Mouse (Mus musculus): ENCODE data around the gene Sh3bp5l. TPM values are rescaled to one million over a fixed set of nuclear protein-coding genes. Genes with fewer than 3 reads are reported as not detected.
A peak's percentile ranks its signal among the peaks of the same experiment; 100 is the strongest.

Gene Sh3bp5l
- polyA plus RNA-seq, 1 experiment: 30.8 TPM

DNA sequence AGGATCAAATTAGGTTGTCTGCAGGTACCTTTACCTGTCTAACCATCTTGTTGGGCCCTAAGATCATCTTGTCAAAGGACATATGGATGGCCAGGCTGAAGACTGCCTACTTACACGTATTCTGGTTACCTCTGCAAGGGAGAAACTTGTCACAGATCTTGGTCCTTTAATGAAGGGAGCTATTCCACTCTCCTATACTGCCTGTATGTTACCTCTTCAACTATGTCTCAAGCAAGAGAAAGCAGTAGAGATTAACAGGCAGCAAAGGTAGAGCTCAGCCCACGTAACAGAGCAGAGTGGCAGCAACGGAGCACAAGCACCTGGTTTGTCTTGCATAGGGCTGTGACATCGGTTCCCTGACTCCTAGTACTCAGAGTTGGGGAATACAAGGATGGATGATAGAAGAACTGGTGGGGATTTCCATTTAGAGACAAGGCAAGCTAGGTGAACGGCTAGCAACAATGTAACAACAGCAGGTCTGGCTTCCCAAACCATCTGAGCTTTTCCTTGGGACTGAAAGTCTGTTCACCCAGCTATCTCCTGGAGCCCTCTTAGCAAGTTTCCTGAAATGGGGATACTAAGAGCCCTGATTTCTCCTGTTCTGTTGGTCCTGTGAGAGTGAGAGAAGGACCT is 14.9 kb upstream of the Sh3bp5l start:
- Histone ChIP-seq H3K27me3 (ENCODE audit: control insufficient read depth, insufficient read depth, insufficient read length) (no peaks in the 10 kb centered on the region), H3K4me3 (ENCODE audit: insufficient read depth, poor library complexity, severe bottlenecking) (no peak overlapping the region), H3K79me2 (ENCODE audit: control insufficient read depth, insufficient read depth) (peaks cover 7% of the 10 kb centered on the region), H3K79me3 (ENCODE audit: low read depth) (peaks cover 2% of the 10 kb centered on the region), H3ac (ENCODE audit: control insufficient read depth, insufficient read length, low read depth) (no peak overlapping the region), H3K36me3 (ENCODE audit: control insufficient read depth, insufficient read depth) (peaks cover 74% of the 10 kb centered on the region)
- no peak for TF ChIP-seq MYOD1 (IDR thresholded peaks at IDR 0.05; ENCODE audit: control insufficient read depth, insufficient read length, low read depth)
- TF ChIP-seq USF1 (IDR thresholded peaks at IDR 0.05; ENCODE audit: low read depth): no peak

DNA sequence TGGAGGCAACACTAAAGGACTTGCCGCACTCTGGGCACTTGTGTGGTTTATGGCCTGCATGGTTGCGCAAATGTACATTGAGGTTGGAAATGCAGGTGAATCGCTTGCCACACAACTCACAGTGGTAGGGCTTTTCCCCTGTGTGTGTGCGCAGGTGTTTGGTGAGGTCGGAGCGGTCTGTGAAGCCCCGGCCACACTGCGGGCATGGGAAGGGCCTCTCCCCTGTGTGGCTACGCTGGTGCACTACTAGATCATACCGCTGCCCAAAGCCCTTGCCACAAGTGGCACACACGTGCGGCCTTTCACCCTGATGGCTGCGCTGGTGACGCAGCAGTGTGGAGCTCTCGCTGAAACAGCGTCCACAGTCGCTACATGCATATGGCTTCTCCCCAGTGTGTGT is 14.2 kb upstream of the Sh3bp5l start:
- peaks cover 13% of the 10 kb centered on the region for H3K79me2 ChIP-seq (ENCODE audit: control insufficient read depth, insufficient read depth)
- H3K79me3 ChIP-seq (ENCODE audit: low read depth): peaks cover 3% of the 10 kb centered on the region
- H3K36me3 ChIP-seq (ENCODE audit: control insufficient read depth, insufficient read depth): peaks cover 69% of the 10 kb centered on the region
- no peak overlapping the region for H3K4me3 ChIP-seq (ENCODE audit: insufficient read depth, poor library complexity, severe bottlenecking)
- TF ChIP-seq MYOG (IDR thresholded peaks at IDR 0.05; ENCODE audit: control insufficient read depth, extremely low read depth, insufficient read length): no peak
- no peak for TF ChIP-seq CEBPB (IDR thresholded peaks at IDR 0.05; ENCODE audit: low read depth)
- no peak for TF ChIP-seq FOSL1 (IDR thresholded peaks at IDR 0.05; ENCODE audit: insufficient read depth, low read length, poor library complexity, severe bottlenecking)
- TF ChIP-seq USF1 (IDR thresholded peaks at IDR 0.05; ENCODE audit: low read depth): no peak
- no peak for TF ChIP-seq MYOD1 (IDR thresholded peaks at IDR 0.05; ENCODE audit: control insufficient read depth, insufficient read length, low read depth)
- no peak for TF ChIP-seq CTCF (IDR thresholded peaks at IDR 0.05; ENCODE audit: control insufficient read depth, insufficient read depth, insufficient read length)
- TF ChIP-seq MAX (IDR thresholded peaks at IDR 0.05): no peak
- no peaks in the 10 kb centered on the region for H3K27me3 ChIP-seq (ENCODE audit: control insufficient read depth, insufficient read depth, insufficient read length)
- no peak overlapping the region for H3ac ChIP-seq (ENCODE audit: control insufficient read depth, insufficient read length, low read depth)

DNA sequence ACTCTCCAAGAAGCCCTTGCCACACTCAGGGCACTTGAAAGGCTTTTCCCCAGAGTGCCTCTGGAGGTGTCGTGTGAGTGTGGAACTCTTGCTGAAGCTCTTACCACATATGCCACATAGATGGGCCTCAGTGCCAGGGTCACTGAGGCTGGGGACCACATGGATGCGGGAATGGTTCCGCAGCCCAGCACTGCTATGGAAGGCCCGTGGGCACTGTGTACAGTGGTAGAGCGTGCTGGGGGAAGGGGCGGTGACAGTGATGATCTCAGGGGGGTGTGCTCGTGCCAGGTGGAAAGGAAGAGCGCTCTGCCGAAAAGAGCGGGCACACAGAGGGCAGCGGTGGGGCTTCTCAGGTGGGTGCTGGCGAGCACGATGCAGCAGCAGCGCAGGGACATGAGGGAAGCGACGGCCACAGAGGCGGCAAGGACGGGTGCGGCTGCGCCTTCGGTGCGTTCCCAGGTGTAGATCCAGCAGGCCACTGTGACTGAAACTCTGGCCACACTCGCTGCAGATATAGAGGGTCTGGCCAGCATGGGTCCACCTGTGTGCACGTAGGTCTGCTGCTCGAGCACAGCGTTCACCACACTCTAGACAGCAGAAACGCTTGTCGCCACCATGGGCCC is 13.6 kb upstream of the Sh3bp5l start:
- no peak overlapping the region for H3ac ChIP-seq (ENCODE audit: control insufficient read depth, insufficient read length, low read depth)
- no peaks in the 10 kb centered on the region for H3K27me3 ChIP-seq (ENCODE audit: control insufficient read depth, insufficient read depth, insufficient read length)
- TF ChIP-seq MAX (IDR thresholded peaks at IDR 0.05): no peak
- H3K36me3 ChIP-seq (ENCODE audit: control insufficient read depth, insufficient read depth): peaks cover 69% of the 10 kb centered on the region
- H3K4me3 ChIP-seq (ENCODE audit: insufficient read depth, poor library complexity, severe bottlenecking): no peak overlapping the region
- peaks cover 18% of the 10 kb centered on the region for H3K79me2 ChIP-seq (ENCODE audit: control insufficient read depth, insufficient read depth)
- H3K79me3 ChIP-seq (ENCODE audit: low read depth): peaks cover 7% of the 10 kb centered on the region

DNA sequence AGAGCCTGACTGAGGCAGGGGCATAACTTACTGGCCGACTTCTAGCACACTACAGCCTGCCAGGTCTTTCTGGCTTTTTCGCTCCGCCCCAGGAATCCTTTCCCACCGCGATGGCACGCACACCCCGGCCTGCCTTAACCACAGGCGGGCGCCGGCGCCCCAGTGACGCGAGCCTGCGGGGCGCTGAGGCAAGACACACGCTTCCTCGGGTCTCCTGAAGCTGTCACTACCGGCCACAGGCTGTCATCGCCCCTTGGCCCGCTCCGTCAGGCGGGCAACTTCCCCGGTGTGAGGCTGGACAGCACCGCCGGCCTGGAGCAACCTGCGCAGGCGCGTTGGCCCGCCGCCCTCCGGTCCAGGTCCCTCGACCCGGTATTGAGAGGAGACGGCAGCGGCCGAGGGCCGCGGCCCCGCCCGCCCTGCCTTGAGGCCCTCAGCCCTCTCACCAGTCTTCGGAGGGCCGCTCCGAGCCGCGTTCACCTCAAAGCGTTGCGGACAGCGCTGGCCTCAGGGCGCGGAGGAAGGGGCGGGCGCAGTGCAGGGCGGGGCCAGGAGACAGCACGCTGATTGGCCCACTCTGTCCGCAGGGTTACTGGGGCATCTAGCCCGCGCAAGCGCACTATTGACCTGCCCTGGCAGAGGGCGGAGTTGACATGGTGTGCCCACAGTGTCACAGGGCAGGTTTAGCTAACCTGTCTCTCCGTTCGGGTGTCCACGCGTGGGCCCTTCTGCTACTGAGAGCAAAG is 7.5 kb upstream of the Sh3bp5l start:
- Histone ChIP-seq H3K79me3 (ENCODE audit: low read depth) (peaks cover 20% of the 10 kb centered on the region), H3K36me3 (ENCODE audit: control insufficient read depth, insufficient read depth) (peaks cover 39% of the 10 kb centered on the region), H3ac (ENCODE audit: control insufficient read depth, insufficient read length, low read depth) (peak overlapping the region; percentile 78), H3K27me3 (ENCODE audit: control insufficient read depth, insufficient read depth, insufficient read length) (no peaks in the 10 kb centered on the region), H3K4me3 (ENCODE audit: insufficient read depth, poor library complexity, severe bottlenecking) (peak overlapping the region; percentile 50), H3K79me2 (ENCODE audit: control insufficient read depth, insufficient read depth) (peaks cover 43% of the 10 kb centered on the region)
- no peak for TF ChIP-seq MAX (IDR thresholded peaks at IDR 0.05)
- TF ChIP-seq MYOD1 (IDR thresholded peaks at IDR 0.05; ENCODE audit: control insufficient read depth, insufficient read length, low read depth): no peak
- no peak for TF ChIP-seq CTCF (IDR thresholded peaks at IDR 0.05; ENCODE audit: control insufficient read depth, insufficient read depth, insufficient read length)
- no peak for TF ChIP-seq FOSL1 (IDR thresholded peaks at IDR 0.05; ENCODE audit: insufficient read depth, low read length, poor library complexity, severe bottlenecking)
- no peak for TF ChIP-seq MYOG (IDR thresholded peaks at IDR 0.05; ENCODE audit: control insufficient read depth, extremely low read depth, insufficient read length)
- TF ChIP-seq CEBPB (IDR thresholded peaks at IDR 0.05; ENCODE audit: low read depth): no peak
- no peak for TF ChIP-seq USF1 (IDR thresholded peaks at IDR 0.05; ENCODE audit: low read depth)

DNA sequence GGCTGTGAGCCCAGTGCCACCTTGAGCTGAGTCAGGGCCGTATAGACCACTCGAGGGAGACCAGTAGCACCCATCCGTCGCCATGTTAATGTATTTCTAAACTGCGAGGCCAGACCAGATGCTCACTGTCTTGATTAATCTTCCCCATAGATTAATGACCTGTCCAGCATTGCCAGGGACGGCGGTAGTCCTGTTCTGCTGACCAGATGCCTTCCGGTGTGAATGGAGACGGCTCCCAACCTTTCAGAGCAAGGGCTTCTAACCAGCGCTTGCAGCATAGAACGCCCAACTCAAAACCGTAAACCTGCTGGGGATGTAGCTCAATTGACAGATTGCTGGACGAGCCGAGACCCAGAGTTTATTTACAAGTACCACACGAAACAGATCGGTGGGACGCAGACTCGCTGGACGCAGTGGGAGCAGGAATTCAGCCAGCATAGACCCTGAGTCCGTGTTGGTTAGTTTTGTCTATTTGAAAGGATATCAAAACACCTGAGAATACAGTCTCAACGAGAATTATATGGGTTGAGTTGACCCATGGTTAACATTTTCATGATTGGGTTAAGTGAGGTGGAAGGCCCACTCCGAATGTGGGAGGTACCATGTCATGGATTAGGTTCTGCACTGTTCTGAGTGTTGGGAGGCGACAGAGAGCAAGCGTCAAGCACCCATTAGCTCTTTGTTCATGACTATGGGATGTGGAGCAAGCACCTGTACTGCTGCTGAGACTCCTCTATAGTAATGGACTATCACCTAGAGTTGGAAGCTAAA is 6.8 kb upstream of the Sh3bp5l start:
- Histone ChIP-seq H3K36me3 (ENCODE audit: control insufficient read depth, insufficient read depth) (peaks cover 31% of the 10 kb centered on the region), H3K79me3 (ENCODE audit: low read depth) (peaks cover 27% of the 10 kb centered on the region), H3ac (ENCODE audit: control insufficient read depth, insufficient read length, low read depth) (peak overlapping the region; percentile 67), H3K79me2 (ENCODE audit: control insufficient read depth, insufficient read depth) (peaks cover 50% of the 10 kb centered on the region), H3K27me3 (ENCODE audit: control insufficient read depth, insufficient read depth, insufficient read length) (no peaks in the 10 kb centered on the region), H3K4me3 (ENCODE audit: insufficient read depth, poor library complexity, severe bottlenecking) (peak overlapping the region; percentile 50)
- TF ChIP-seq USF1 (IDR thresholded peaks at IDR 0.05; ENCODE audit: low read depth) (no peak), CEBPB (IDR thresholded peaks at IDR 0.05; ENCODE audit: low read depth) (no peak), FOSL1 (IDR thresholded peaks at IDR 0.05; ENCODE audit: insufficient read depth, low read length, poor library complexity, severe bottlenecking) (no peak), MYOG (IDR thresholded peaks at IDR 0.05; ENCODE audit: control insufficient read depth, extremely low read depth, insufficient read length) (no peak), MYOD1 (IDR thresholded peaks at IDR 0.05; ENCODE audit: control insufficient read depth, insufficient read length, low read depth) (no peak), MAX (IDR thresholded peaks at IDR 0.05) (no peak), CTCF (IDR thresholded peaks at IDR 0.05; ENCODE audit: control insufficient read depth, insufficient read depth, insufficient read length) (no peak)

Data from C2C12 (cell line).